Mouse (Mus musculus): Measurements from ENCODE around the gene Cald1. TPM values are rescaled to one million over a fixed set of nuclear protein-coding genes. Genes with fewer than 3 reads are reported as not detected.

The Cald1 gene
- polyA plus RNA-seq, 1 experiment from 2014 or later: 239 TPM

- Histone ChIP-seq H3K4me1 (replicated peaks; ENCODE audit: control insufficient read depth, insufficient read depth, low read length) (no peaks in the 10 kb centered on the region), H3K9me3 (ENCODE audit: control insufficient read depth) (no peaks in the 10 kb centered on the region), H3K27ac (ENCODE audit: low read depth, low read length) (no peak overlapping the region), H3K4me2 (replicated peaks; ENCODE audit: low read depth) (no peak overlapping the region), H3K9ac (ENCODE audit: low read depth, low read length) (no peak overlapping the region), H3K4me3 (ENCODE audit: low read depth, low read length) (no peak overlapping the region), H3K27me3 (replicated peaks; ENCODE audit: control insufficient read depth, insufficient read depth, low read length) (no peaks in the 10 kb centered on the region), H3K36me3 (ENCODE audit: control insufficient read depth, insufficient read depth) (0 out of 2 replicates have a peak, but pooled peaks cover 3% of the 10 kb centered on the region)
- ATAC-seq: no peak
- 84% methylated on average over 2 of the region's 2 CpGs for WGBS
- no peak for TF ChIP-seq CTCF (IDR thresholded peaks at IDR 0.05; ENCODE audit: low read depth)
These were observed 178.8 kb downstream of the Cald1 start for GRCm38 (mm10) chr6:34777094-34777493.

- H3K36me3 ChIP-seq (ENCODE audit: control insufficient read depth, insufficient read depth): no peaks in the 10 kb centered on the region
- H3K27me3 ChIP-seq (replicated peaks; ENCODE audit: control insufficient read depth, insufficient read depth, low read length): no peaks in the 10 kb centered on the region
- TF ChIP-seq CTCF (IDR thresholded peaks at IDR 0.05; ENCODE audit: low read depth): peak; percentile 48
- ATAC-seq: no peak
- H3K4me3 ChIP-seq (ENCODE audit: low read depth, low read length): no peak overlapping the region
- no peak overlapping the region for H3K27ac ChIP-seq (ENCODE audit: low read depth, low read length)
- H3K9me3 ChIP-seq (ENCODE audit: control insufficient read depth): no peaks in the 10 kb centered on the region
- no peaks in the 10 kb centered on the region for H3K4me1 ChIP-seq (replicated peaks; ENCODE audit: control insufficient read depth, insufficient read depth, low read length)
- 76% methylated on average over 10 of the region's 10 CpGs for WGBS
- H3K4me2 ChIP-seq (replicated peaks; ENCODE audit: low read depth): no peak overlapping the region
- no peak overlapping the region for H3K9ac ChIP-seq (ENCODE audit: low read depth, low read length)
These were observed 179.8 kb downstream of the Cald1 start for GRCm38 (mm10) chr6:34777981-34778668.

GRCm38 (mm10) chr6:34780231-34780942 lies 182.1 kb downstream of the Cald1 start, which contains the start of gene Agbl3:
Gene Agbl3 (plus strand): TSS chr6:34780432.
- Histone ChIP-seq H3K9me3 (ENCODE audit: control insufficient read depth) (no peaks in the 10 kb centered on the region), H3K4me3 (ENCODE audit: low read depth, low read length) (peak within 1 kb of the TSS; percentile 77), H3K36me3 (ENCODE audit: control insufficient read depth, insufficient read depth) (no peaks in the 10 kb centered on the region), H3K27me3 (replicated peaks; ENCODE audit: control insufficient read depth, insufficient read depth, low read length) (no peaks in the 10 kb centered on the region), H3K27ac (ENCODE audit: low read depth, low read length) (peak within 1 kb of the TSS; percentile 93), H3K4me1 (replicated peaks; ENCODE audit: control insufficient read depth, insufficient read depth, low read length) (no peaks in the 10 kb centered on the region), H3K9ac (ENCODE audit: low read depth, low read length) (peak within 1 kb of the TSS; percentile 90), H3K4me2 (replicated peaks; ENCODE audit: low read depth) (peak within 1 kb of the TSS; percentile 94)
- TF ChIP-seq CTCF (IDR thresholded peaks at IDR 0.05; ENCODE audit: low read depth): no peak
- under 1% methylated on average over 78 of the region's 81 CpGs for WGBS
- ATAC-seq: peak; percentile 92

- Histone ChIP-seq H3K27ac (ENCODE audit: low read depth, low read length) (peak overlapping the region; percentile 93), H3K27me3 (replicated peaks; ENCODE audit: control insufficient read depth, insufficient read depth, low read length) (no peaks in the 10 kb centered on the region), H3K4me2 (replicated peaks; ENCODE audit: low read depth) (peak overlapping the region; percentile 94), H3K4me3 (ENCODE audit: low read depth, low read length) (peak overlapping the region; percentile 77), H3K9ac (ENCODE audit: low read depth, low read length) (peak overlapping the region; percentile 90), H3K36me3 (ENCODE audit: control insufficient read depth, insufficient read depth) (no peaks in the 10 kb centered on the region), H3K4me1 (replicated peaks; ENCODE audit: control insufficient read depth, insufficient read depth, low read length) (no peaks in the 10 kb centered on the region), H3K9me3 (ENCODE audit: control insufficient read depth) (no peaks in the 10 kb centered on the region)
- ATAC-seq: no peak
- 2% methylated on average over 13 of the region's 13 CpGs for WGBS
- no peak for TF ChIP-seq CTCF (IDR thresholded peaks at IDR 0.05; ENCODE audit: low read depth)
These were observed 182.6 kb downstream of the Cald1 start for GRCm38 (mm10) chr6:34780943-34781289.

GRCm38 (mm10) chr6:34782493-34782892 lies 184.2 kb downstream of the Cald1 start:
- WGBS: 89% methylated on average over 1 of the region's 1 CpGs
- no peak for ATAC-seq
- no peaks in the 10 kb centered on the region for H3K9me3 ChIP-seq (ENCODE audit: control insufficient read depth)
- no peaks in the 10 kb centered on the region for H3K4me1 ChIP-seq (replicated peaks; ENCODE audit: control insufficient read depth, insufficient read depth, low read length)
- H3K4me3 ChIP-seq (ENCODE audit: low read depth, low read length): no peak overlapping the region
- no peaks in the 10 kb centered on the region for H3K36me3 ChIP-seq (ENCODE audit: control insufficient read depth, insufficient read depth)
- no peak for TF ChIP-seq CTCF (IDR thresholded peaks at IDR 0.05; ENCODE audit: low read depth)
- no peak overlapping the region for H3K27ac ChIP-seq (ENCODE audit: low read depth, low read length)
- H3K9ac ChIP-seq (ENCODE audit: low read depth, low read length): no peak overlapping the region
- no peaks in the 10 kb centered on the region for H3K27me3 ChIP-seq (replicated peaks; ENCODE audit: control insufficient read depth, insufficient read depth, low read length)
- no peak overlapping the region for H3K4me2 ChIP-seq (replicated peaks; ENCODE audit: low read depth)

- H3K36me3 ChIP-seq (ENCODE audit: control insufficient read depth, insufficient read depth): no peaks in the 10 kb centered on the region
- 87% methylated on average over 3 of the region's 3 CpGs for WGBS
- ATAC-seq: no peak
- H3K9ac ChIP-seq (ENCODE audit: low read depth, low read length): no peak overlapping the region
- H3K27ac ChIP-seq (ENCODE audit: low read depth, low read length): no peak overlapping the region
- H3K4me3 ChIP-seq (ENCODE audit: low read depth, low read length): no peak overlapping the region
- H3K9me3 ChIP-seq (ENCODE audit: control insufficient read depth): no peaks in the 10 kb centered on the region
- no peaks in the 10 kb centered on the region for H3K27me3 ChIP-seq (replicated peaks; ENCODE audit: control insufficient read depth, insufficient read depth, low read length)
- H3K4me1 ChIP-seq (replicated peaks; ENCODE audit: control insufficient read depth, insufficient read depth, low read length): no peaks in the 10 kb centered on the region
- no peak for TF ChIP-seq CTCF (IDR thresholded peaks at IDR 0.05; ENCODE audit: low read depth)
- H3K4me2 ChIP-seq (replicated peaks; ENCODE audit: low read depth): no peak overlapping the region
These were observed 198.6 kb downstream of the Cald1 start for GRCm38 (mm10) chr6:34796881-34797280.
